Mouse (Mus musculus) spleen, adult 18-20 months (tissue): ENCODE data around the gene Lypd6b.

ENCODE experiments used
- DNase-seq, 2 experiments: peaks; one replicate each; pipeline ENCODE4 v3.0.0; 2022; ENCODE audit warnings: mixed read lengths in 2 of 2

The Lypd6b gene

DNA sequence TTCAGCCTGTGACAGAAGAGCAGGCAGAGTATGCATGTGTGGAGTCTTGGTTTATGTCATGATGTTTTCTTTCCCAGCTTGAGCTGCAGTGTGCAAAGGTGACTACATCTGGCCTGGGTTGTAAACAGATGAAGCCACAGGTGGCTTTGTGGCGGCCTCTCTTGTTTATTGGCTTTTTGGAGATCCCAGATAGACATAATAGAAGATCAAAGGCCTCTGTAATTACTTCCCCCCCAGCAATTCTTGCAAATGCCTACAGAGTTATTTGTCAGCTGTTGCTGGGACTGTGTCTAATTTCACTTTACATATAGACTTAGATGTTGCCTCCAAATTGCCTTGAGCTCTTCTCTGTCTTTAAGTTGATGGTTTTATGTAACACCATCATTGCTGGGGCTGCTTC is 38.1 kb downstream of the Lypd6b start:
- no peak for DNase-seq

DNA sequence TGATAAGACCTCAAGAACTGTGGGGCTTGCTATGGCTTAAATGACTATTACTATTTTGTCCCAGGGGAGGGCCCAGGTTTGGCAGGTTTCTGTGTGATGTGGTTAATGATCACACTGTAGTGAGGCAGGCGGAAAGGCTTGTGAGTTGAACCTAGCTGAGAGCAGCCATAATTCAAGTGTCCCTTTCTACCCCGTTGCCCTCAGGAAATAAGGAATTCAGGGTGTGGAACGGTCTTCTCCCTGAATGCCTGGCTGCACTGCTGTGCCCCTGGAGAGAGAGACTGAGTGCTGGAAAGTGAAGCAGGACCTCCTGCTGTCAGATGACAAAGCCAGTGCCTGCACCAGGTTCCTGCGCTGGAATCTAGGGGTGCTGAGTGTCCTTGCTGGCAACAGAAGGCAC is 40.3 kb downstream of the Lypd6b start:
- DNase-seq, result no peak

DNA sequence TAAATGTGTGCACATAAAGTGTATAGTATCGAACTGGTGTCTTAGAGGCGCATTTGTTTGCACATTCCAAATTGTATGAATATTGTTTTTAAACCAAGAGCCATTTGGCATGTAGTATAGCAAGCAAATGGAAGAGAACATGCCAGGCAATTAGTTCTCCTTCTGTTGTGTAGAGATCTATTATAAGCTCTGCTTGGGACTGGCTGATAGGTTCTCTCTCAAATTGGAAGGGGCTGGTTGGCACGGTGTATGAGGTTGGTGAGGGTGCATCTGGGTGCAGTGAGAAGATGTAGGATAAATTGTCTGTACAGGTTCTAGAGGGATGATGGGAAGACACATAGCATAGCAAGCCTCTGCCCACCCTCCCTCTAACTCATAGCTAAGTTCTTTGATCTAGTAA is 42.9 kb downstream of the Lypd6b start:
- no peak for DNase-seq

GRCm38 (mm10) chr2:49832277-49832803 is 44.9 kb downstream of the Lypd6b start:
- DNase-seq, result no peak

- DNase-seq, result no peak
Measured at GRCm38 (mm10) chr2:49837454-49838059, 50.1 kb downstream of the Lypd6b start.

DNA sequence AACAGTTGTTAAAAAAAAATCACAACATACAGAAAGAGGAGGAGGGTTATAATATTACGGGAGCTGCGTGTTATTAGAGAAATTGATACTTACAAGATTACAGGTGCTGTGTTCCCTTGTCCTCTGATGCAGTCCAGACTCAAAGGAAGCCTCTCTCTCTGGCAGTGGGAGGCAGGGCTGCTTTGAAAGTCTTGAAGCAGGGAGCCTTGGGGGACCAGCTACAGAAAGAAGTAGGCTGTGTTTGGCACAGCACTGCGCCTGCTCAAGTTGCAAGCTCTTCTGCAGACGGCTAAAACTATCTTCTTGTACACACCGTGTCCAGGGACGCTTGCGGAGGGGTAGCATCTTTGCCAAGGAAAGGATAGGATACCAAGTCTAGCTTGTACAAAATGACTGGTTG is 51.1 kb downstream of the Lypd6b start:
- DNase-seq, result no peak

- no peak for DNase-seq
Measured at GRCm38 (mm10) chr2:49840573-49840972, 53.1 kb downstream of the Lypd6b start.

GRCm38 (mm10) chr2:49841089-49841488 is 53.6 kb downstream of the Lypd6b start:
- no peak for DNase-seq

DNA sequence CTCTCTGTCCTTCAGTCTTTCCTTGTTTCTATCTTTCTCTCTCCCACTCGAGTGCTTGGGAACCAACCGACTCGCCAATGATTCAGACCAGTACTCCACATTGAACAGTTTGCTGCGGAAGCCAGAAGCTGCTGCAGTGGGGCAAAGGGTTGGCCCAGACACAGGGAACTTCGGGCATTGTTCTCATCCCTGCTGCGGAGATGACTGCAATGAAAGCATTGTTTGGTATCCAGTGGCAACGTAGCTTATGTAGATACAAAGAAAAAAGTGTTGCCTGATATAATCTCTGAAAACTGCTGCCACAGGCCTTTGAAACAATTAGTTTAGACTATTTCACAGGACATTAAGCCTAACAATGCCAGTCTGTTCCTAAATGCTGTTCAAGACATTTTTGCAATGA is 57.6 kb downstream of the Lypd6b start:
- no peak for DNase-seq

DNA sequence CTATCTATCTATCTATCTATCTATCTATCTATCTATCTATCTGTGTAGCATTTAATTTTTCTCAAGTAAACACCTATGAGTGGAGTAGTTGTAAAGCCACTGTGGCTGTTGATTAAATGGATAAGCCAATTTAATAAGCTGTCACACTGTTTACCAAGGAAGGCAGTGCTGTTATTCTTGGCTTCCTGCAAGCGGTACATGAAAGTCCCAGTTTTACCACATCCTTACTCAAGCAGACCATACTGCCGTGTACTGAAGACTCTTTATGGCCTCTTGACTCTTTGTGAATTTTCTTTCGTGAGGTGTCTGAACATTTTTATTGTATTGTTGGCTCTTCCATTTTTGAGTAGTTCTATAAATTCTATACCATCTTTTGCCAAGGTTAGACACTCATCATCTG is 58.6 kb downstream of the Lypd6b start:
- DNase-seq, result no peak

DNA sequence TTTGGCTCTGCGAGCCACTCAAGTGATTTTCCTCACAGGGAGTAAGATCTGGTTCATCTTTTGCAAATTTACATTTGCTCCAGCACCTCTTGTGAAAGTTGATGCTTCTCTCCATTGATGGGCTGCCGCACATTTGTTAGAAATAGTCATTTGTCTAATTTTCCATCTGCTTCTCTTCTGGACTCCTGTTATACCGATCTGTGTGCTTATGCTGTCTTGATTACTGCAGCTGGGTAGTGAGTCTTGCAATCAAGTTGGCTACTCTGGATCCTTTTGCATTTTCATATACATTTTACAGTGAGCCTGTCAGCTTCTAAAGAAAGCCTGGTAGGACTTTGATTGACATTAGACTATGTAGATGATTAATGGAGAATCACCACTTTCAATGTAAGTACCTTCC is 59.4 kb downstream of the Lypd6b start:
- no peak for DNase-seq

- DNase-seq, result no peak
Measured at GRCm38 (mm10) chr2:49847831-49848230, 60.3 kb downstream of the Lypd6b start.

DNA sequence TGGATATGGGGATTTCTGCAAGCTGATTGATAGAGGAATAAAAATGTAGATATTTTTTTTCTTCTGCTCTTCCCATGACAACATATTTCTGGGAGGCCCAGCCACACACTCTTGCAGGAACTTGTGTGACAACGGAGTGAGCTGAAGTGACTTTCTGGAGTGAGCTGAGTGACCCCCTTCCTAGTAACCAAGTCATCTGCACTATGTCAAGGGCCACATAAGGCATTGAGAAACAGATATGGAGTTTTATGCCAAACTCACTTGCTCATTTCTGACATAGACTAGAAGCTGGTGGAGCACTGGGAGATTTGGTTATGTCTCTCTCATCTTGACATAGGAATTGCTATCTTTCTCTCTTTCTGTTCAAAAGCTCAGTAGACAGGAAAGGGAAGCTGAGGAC is 62.3 kb downstream of the Lypd6b start:
- no peak for DNase-seq

DNA sequence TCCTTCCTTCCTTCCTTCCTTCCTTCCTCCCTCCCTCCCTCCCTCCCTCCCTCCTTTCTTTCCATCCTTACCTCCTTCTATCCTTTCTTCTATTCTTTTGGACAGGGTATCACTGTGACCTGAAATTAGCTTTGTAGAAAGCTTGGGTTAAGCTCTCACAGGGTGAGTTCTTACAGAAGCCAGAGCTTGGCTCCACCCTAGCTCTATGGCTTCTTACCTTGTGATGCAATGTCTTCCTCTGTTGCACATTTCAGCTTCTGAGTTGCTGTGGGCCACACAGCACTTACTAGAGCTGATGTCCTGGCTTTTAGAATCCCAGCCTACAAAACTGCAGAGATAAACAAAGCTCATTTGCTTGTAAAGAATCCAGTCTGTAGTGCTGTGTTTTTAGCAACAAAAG is 64.5 kb downstream of the Lypd6b start:
- DNase-seq, result no peak

- DNase-seq, result no peak
Measured at GRCm38 (mm10) chr2:49856161-49856564, 68.7 kb downstream of the Lypd6b start.

- no peak for DNase-seq
Measured at GRCm38 (mm10) chr2:49856584-49856983, 69.1 kb downstream of the Lypd6b start.

DNA sequence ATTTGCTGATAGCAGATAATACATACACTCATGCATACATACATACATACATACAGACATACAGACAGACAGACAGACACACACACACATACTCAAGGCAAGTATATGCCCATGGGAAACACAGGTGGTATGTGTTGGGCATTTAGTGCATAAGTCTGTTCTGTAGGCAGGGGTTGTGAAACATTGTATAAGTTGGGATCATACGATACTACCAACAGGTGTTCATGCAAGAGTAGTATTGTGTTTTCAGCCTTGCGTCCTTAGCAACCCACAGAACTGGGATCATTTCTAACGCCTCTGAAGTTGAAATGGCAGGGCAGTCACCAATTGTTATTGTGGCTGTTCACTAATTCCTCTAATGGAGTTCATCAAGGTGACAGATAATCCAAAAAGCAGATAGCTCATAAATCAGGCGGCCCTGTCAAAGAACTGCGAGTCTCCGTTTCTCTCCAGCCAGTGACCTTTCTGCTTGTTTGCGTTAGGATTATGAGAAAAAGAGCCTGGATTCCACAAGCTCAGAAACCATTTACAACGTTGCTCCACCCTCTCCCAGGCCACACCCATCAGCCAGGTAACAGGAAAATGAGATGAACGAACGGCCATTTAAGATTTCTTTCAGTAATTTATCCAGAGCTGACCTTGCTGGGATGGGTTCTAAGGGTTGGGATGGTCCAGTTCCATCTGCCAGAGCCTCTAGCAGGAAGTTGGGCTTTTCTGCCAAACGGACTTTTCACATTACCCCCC is 72.9 kb downstream of the Lypd6b start:
- DNase-seq, result no peak

- DNase-seq, result no peak
Measured at GRCm38 (mm10) chr2:49860969-49861592, 73.6 kb downstream of the Lypd6b start.

GRCm38 (mm10) chr2:49861658-49862057 is 74.2 kb downstream of the Lypd6b start:
- DNase-seq, result no peak

DNA sequence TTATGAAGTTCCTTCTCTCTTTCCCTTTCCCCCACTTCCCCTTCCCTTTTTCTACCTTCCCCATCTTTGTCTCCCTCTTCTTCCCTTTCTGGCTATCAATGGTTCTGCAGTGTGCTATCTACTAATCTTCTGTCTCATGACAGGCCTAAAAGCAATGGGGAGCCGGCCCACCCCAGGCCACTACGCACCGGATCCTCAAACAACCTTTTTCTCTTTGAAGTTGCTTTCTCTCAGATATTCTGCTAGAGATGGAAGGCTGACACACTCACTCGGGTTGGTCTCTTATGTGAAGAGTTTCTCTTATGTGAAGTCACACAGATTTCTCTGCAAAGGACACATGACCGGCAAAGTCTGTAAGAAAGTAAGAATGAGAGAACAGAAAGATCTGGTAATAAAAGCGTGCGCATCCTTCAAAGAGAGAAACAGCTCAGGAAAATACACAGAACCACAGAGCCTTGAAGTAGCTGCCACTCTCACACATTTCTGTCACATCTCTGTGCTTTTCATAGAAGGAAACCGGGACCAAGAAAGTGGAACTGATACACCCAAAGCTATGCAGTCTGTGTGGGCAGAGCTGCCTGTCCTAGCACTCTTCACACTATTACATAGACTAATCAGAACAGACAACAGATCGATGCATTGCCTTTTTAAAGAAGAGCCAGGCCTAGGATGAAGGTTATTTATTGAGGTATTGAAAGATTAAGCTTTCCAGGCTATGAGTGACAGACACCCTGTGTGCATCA is 80.8 kb downstream of the Lypd6b start:
- no peak for DNase-seq

GRCm38 (mm10) chr2:49869044-49869443 is 81.6 kb downstream of the Lypd6b start:
- no peak for DNase-seq

DNA sequence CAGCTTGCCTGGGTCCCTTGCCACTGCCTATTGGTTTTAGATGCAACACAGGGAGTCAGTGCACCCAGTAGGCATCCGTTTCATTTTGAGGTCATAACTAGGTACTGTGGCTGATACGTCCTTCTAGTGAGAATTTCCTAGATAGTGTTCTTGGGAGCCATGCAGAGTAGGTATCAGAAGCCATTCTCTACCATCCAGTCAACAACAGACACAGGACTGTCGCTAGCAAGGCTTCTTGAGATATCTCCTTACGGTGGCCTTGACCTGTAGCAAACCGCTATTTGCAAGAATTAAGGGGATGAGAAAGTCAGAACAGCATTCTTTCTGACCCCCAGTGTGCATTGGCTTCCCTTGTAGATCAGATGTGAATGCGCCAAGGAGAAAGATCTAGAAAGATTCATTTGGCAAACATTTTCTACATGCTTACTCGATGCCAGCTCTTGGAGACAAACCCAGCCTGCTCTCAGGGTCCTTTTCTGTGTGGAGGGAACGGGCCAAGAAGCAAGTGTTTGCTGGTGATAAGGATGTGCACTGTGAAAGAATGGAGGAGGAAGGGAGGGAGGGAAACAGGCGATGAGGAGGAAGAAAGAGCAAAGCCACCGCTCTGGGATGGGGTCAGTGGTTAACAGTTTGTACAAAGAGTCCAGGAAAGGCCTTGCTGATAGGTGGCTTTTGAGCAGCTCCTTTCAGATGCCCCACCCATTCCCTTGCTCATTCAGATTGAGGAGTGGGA is 82.5 kb downstream of the Lypd6b start:
- DNase-seq, result no peak

GRCm38 (mm10) chr2:49871012-49871411 is 83.5 kb downstream of the Lypd6b start:
- DNase-seq, result no peak
